Mouse (Mus musculus): Measurements from ENCODE around the gene Mypop. TPM values are rescaled to one million over a fixed set of nuclear protein-coding genes. Genes with fewer than 3 reads are reported as not detected.

The Mypop gene
- polyA plus RNA-seq, 2 experiments = 0.20 to 0.34 TPM

- H3K4me1 ChIP-seq (replicated peaks; ENCODE audit: control insufficient read depth in 2 of 2, insufficient read depth in 2 of 2, low read length in 1 of 2) = peaks cover 11 to 17% of the 10 kb centered on the region in 2 experiments
- H3K4me3 ChIP-seq (ENCODE audit: insufficient read depth in 1 of 2, low read depth in 2 of 2, low read length in 2 of 2) = peak overlapping the region; percentile 56 to 74
- peak overlapping the region; percentile 28; the same call in 1 of the 2 replicates for H3K9ac ChIP-seq (replicated peaks)
- H3K27me3 ChIP-seq (ENCODE audit: control insufficient read depth, insufficient read depth, low read length) = peaks cover 32% of the 10 kb centered on the region
- H3K36me3 ChIP-seq (replicated peaks; ENCODE audit: control insufficient read depth, insufficient read depth, low read depth) = no peaks in the 10 kb centered on the region
- no peaks in the 10 kb centered on the region for H3K9me3 ChIP-seq (ENCODE audit: control insufficient read depth, low read length)
- no peak for ATAC-seq (ENCODE audit: insufficient read depth)
- no peak overlapping the region for H3K27ac ChIP-seq
- peak overlapping the region; percentile 53 for H3K4me2 ChIP-seq (ENCODE audit: low read depth)
- DNase-seq (ENCODE audit: low read depth in 3 of 3, low spot score in 3 of 3) = no peak
- TF ChIP-seq CTCF (IDR thresholded peaks at IDR 0.05; ENCODE audit: low read depth) (no peak), EP300 (IDR thresholded peaks at IDR 0.05; ENCODE audit: low read depth) (no peak)
- 42% methylated on average over 18 of the region's 18 CpGs for WGBS (ENCODE audit: insufficient replicate concordance)
Measured at GRCm38 (mm10) chr7:19022189-19022958, 31.3 kb downstream of the Mypop start.

GRCm38 (mm10) chr7:19023357-19023814 is 32.3 kb downstream of the Mypop start, which contains the start of gene Foxa3:
Gene Foxa3 (minus strand): TSS chr7:19023538.
- Histone ChIP-seq H3K9me3 (ENCODE audit: control insufficient read depth, low read length) (no peaks in the 10 kb centered on the region), H3K4me1 (replicated peaks; ENCODE audit: control insufficient read depth in 2 of 2, insufficient read depth in 2 of 2, low read length in 1 of 2) (peaks cover 11 to 17% of the 10 kb centered on the region in 2 experiments), H3K27me3 (ENCODE audit: control insufficient read depth, insufficient read depth, low read length) (peaks cover 32% of the 10 kb centered on the region), H3K4me3 (ENCODE audit: insufficient read depth in 1 of 2, low read depth in 2 of 2, low read length in 2 of 2) (peak within 1 kb of the TSS; percentile 74 to 89), H3K27ac (no peak within 1 kb of the TSS), H3K9ac (replicated peaks) (peak within 1 kb of the TSS; percentile 89), H3K36me3 (replicated peaks; ENCODE audit: control insufficient read depth, insufficient read depth, low read depth) (no peaks in the 10 kb centered on the region), H3K4me2 (ENCODE audit: low read depth) (peak within 1 kb of the TSS; percentile 77)
- 4% methylated on average over 30 of the region's 30 CpGs for WGBS (ENCODE audit: insufficient replicate concordance)
- peak; percentile 43 for ATAC-seq (ENCODE audit: insufficient read depth)
- no peak for DNase-seq (ENCODE audit: low read depth in 3 of 3, low spot score in 3 of 3)
- TF ChIP-seq CTCF (IDR thresholded peaks at IDR 0.05; ENCODE audit: low read depth) = peak; percentile 50
- TF ChIP-seq EP300 (IDR thresholded peaks at IDR 0.05; ENCODE audit: low read depth) = no peak

- Histone ChIP-seq H3K4me1 (replicated peaks; ENCODE audit: control insufficient read depth in 2 of 2, insufficient read depth in 2 of 2, low read length in 1 of 2) (peaks cover 11 to 17% of the 10 kb centered on the region in 2 experiments), H3K9me3 (ENCODE audit: control insufficient read depth, low read length) (no peaks in the 10 kb centered on the region), H3K9ac (replicated peaks) (peak within 1 kb of the TSS; percentile 89), H3K36me3 (replicated peaks; ENCODE audit: control insufficient read depth, insufficient read depth, low read depth) (peaks cover 3% of the 10 kb centered on the region), H3K4me2 (ENCODE audit: low read depth) (peak within 1 kb of the TSS; percentile 77), H3K27me3 (ENCODE audit: control insufficient read depth, insufficient read depth, low read length) (peaks cover 32% of the 10 kb centered on the region), H3K4me3 (ENCODE audit: insufficient read depth in 1 of 2, low read depth in 2 of 2, low read length in 2 of 2) (peak within 1 kb of the TSS; percentile 74 to 89), H3K27ac (peak within 1 kb of the TSS; percentile 2; the same call in 1 of the 2 replicates)
- ATAC-seq (ENCODE audit: insufficient read depth) = peak; percentile 92
- TF ChIP-seq CTCF (IDR thresholded peaks at IDR 0.05; ENCODE audit: low read depth) = no peak
- no peak for TF ChIP-seq EP300 (IDR thresholded peaks at IDR 0.05; ENCODE audit: low read depth)
- DNase-seq (ENCODE audit: low read depth in 3 of 3, low spot score in 3 of 3) = peak; percentile 90 to 93 (median 92)
- under 1% methylated on average over 50 of the region's 50 CpGs for WGBS (ENCODE audit: insufficient replicate concordance)
Measured at GRCm38 (mm10) chr7:19024096-19024506, 33.1 kb downstream of the Mypop start, which contains the start of gene Sympk. Gene Sympk (plus strand): TSS chr7:19024377.

DNA sequence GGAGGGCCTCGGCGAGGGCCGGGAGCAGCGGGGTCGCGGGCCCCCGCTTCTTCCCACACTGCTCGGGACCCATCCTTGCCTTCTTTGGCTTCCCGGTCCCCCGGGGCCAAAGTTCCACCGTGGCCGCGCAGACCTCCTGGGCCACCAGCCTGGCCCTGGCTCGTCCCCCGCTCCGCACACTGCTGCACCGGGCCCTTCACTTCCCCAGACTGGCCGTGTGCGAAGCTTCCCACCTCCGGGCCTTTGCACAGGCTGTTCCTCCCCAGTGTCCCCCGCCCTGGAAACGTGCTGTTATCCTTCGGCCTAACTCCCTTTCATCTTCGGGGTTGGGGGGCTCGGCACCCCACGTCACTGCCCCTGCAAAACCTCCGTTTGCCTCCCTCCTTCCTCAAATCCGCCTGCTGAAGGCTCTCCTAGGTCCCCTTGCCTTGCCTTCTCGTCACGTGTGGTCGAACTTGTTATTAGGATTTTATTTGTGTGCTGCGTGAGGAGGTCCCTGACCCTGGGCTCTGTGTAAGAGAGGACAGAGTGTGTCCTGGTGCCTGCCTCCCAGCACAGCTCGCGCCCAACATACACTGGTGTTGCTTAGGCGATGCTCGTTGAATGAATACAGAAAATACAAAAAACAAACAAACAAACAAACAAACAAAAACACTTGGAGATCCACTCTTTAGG is 33.7 kb downstream of the Mypop start:
- H3K9ac ChIP-seq (replicated peaks) = peak overlapping the region; percentile 89
- H3K9me3 ChIP-seq (ENCODE audit: control insufficient read depth, low read length) = no peaks in the 10 kb centered on the region
- peak overlapping the region; percentile 77 for H3K4me2 ChIP-seq (ENCODE audit: low read depth)
- ATAC-seq (ENCODE audit: insufficient read depth) (peak; percentile 57), DNase-seq (ENCODE audit: low read depth in 3 of 3, low spot score in 3 of 3) (no peak)
- H3K36me3 ChIP-seq (replicated peaks; ENCODE audit: control insufficient read depth, insufficient read depth, low read depth) = peaks cover 9% of the 10 kb centered on the region
- peak overlapping the region; percentile 74 to 89 for H3K4me3 ChIP-seq (ENCODE audit: insufficient read depth in 1 of 2, low read depth in 2 of 2, low read length in 2 of 2)
- peaks cover 11 to 17% of the 10 kb centered on the region in 2 experiments for H3K4me1 ChIP-seq (replicated peaks; ENCODE audit: control insufficient read depth in 2 of 2, insufficient read depth in 2 of 2, low read length in 1 of 2)
- under 1% methylated on average over 33 of the region's 36 CpGs for WGBS (ENCODE audit: insufficient replicate concordance)
- TF ChIP-seq EP300 (IDR thresholded peaks at IDR 0.05; ENCODE audit: low read depth) (no peak), CTCF (IDR thresholded peaks at IDR 0.05; ENCODE audit: low read depth) (no peak)
- peaks cover 32% of the 10 kb centered on the region for H3K27me3 ChIP-seq (ENCODE audit: control insufficient read depth, insufficient read depth, low read length)
- peak overlapping the region; percentile 2; the same call in 1 of the 2 replicates for H3K27ac ChIP-seq

GRCm38 (mm10) chr7:19028067-19028466 is 37.0 kb downstream of the Mypop start:
- Histone ChIP-seq H3K4me3 (ENCODE audit: insufficient read depth in 1 of 2, low read depth in 2 of 2, low read length in 2 of 2) (no peak overlapping the region), H3K27ac (no peak overlapping the region), H3K36me3 (replicated peaks; ENCODE audit: control insufficient read depth, insufficient read depth, low read depth) (peaks cover 33% of the 10 kb centered on the region), H3K9ac (replicated peaks) (no peak overlapping the region), H3K4me1 (replicated peaks; ENCODE audit: control insufficient read depth in 2 of 2, insufficient read depth in 2 of 2, low read length in 1 of 2) (peaks cover 11 to 17% of the 10 kb centered on the region in 2 experiments), H3K4me2 (ENCODE audit: low read depth) (no peak overlapping the region), H3K27me3 (ENCODE audit: control insufficient read depth, insufficient read depth, low read length) (peaks cover 8% of the 10 kb centered on the region), H3K9me3 (ENCODE audit: control insufficient read depth, low read length) (no peaks in the 10 kb centered on the region)
- TF ChIP-seq CTCF (IDR thresholded peaks at IDR 0.05; ENCODE audit: low read depth) (no peak), EP300 (IDR thresholded peaks at IDR 0.05; ENCODE audit: low read depth) (no peak)
- ATAC-seq (ENCODE audit: insufficient read depth) = no peak
- DNase-seq (ENCODE audit: low read depth in 3 of 3, low spot score in 3 of 3) = no peak
